Mouse (Mus musculus): ENCODE data around the gene Fzd4.

DNA sequence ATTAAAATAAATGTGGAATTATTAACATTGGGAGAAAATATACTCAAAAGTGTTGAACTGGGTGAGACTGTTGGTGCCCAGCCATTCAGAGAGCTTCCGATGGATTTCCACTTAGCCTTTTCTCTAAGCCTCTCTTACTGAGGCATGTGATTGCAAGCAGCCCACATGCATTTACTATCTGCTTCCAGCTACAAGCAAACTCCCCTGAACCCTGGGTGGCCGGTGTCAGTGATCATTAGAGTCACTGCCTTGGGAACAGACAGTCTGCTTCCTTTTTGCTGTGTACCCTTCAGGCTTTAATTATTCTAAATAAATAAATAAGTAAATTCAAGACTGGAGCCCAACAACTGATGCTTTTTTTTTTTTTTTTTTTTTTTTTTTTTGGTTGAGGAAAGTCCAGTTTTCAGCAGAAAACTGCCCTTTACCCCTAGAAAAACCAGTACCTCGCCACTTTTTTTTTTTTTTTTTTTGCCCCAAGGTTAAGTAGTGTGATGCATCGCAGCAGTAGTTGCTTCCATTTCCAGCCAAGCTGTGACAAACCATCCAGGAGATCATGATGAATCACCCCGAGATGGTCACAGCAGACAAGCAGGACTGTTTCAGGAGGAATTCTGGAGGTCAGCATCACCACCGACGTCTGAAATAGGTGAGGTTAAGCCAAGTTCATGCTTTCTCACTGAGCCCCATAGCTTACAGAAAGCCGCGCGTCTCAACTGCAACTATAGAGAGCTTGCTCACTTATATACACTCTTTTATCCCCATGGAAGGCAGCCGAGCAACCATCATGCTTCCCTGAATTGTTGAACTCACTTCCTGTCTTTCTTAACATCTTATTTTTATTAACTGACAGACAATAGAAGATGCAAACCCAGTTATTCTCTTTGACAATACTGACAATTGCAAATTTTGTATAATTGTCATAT is 21.9 kb downstream of the Fzd4 start:
- TF ChIP-seq POLR2A (IDR thresholded peaks at IDR 0.05; ENCODE audit: low read depth, low read length) = no peak
- TF ChIP-seq CTCF (IDR thresholded peaks at IDR 0.05; ENCODE audit: borderline replicate concordance, insufficient read depth, low read length) = no peak
